Mouse (Mus musculus): ENCODE measurements around the gene Ints7.

Gene Ints7

GRCm38 (mm10) chr1:191632511-191633095, 57.2 kb downstream of the Ints7 start:
- DNase-seq (ENCODE audit: low spot score): peak; percentile 63

GRCm38 (mm10) chr1:191634116-191634515, 58.7 kb downstream of the Ints7 start:
- no peak for DNase-seq (ENCODE audit: low spot score)

GRCm38 (mm10) chr1:191638404-191638803, 63.0 kb downstream of the Ints7 start:
- DNase-seq (ENCODE audit: low spot score): no peak

- peak; percentile 23 for DNase-seq (ENCODE audit: low spot score)
These were observed 63.9 kb downstream of the Ints7 start for GRCm38 (mm10) chr1:191639200-191639807.

GRCm38 (mm10) chr1:191640146-191640545, 64.7 kb downstream of the Ints7 start:
- no peak for DNase-seq (ENCODE audit: low spot score)

GRCm38 (mm10) chr1:191640848-191641247, 65.4 kb downstream of the Ints7 start:
- no peak for DNase-seq (ENCODE audit: low spot score)

GRCm38 (mm10) chr1:191641438-191641837, 66.0 kb downstream of the Ints7 start:
- DNase-seq (ENCODE audit: low spot score): peak; percentile 74

GRCm38 (mm10) chr1:191642903-191643302, 67.5 kb downstream of the Ints7 start:
- no peak for DNase-seq (ENCODE audit: low spot score)

- DNase-seq (ENCODE audit: low spot score): no peak
These were observed 70.5 kb downstream of the Ints7 start for GRCm38 (mm10) chr1:191645921-191646320.

GRCm38 (mm10) chr1:191647590-191647989, 72.2 kb downstream of the Ints7 start:
- DNase-seq (ENCODE audit: low spot score): peak; percentile 73

GRCm38 (mm10) chr1:191659441-191659840, 84.0 kb downstream of the Ints7 start:
- no peak for DNase-seq (ENCODE audit: low spot score)

GRCm38 (mm10) chr1:191661019-191661796, 85.8 kb downstream of the Ints7 start:
- peak; percentile 67 for DNase-seq (ENCODE audit: low spot score)

GRCm38 (mm10) chr1:191662178-191662898, 86.9 kb downstream of the Ints7 start:
- DNase-seq (ENCODE audit: low spot score): peak; percentile 86

GRCm38 (mm10) chr1:191662899-191663500, 87.6 kb downstream of the Ints7 start:
- DNase-seq (ENCODE audit: low spot score): peak; percentile 22

GRCm38 (mm10) chr1:191663603-191664002, 88.2 kb downstream of the Ints7 start:
- no peak for DNase-seq (ENCODE audit: low spot score)

- no peak for DNase-seq (ENCODE audit: low spot score)
These were observed 90.9 kb downstream of the Ints7 start for GRCm38 (mm10) chr1:191666351-191666750.

- no peak for DNase-seq (ENCODE audit: low spot score)
These were observed 92.6 kb downstream of the Ints7 start for GRCm38 (mm10) chr1:191668030-191668429.

All from adipocyte (in vitro differentiated cells).